Mouse (Mus musculus) liver, postnatal 0 days (tissue): ENCODE data around the gene Sema7a.

Experiments
- CTCF ChIP-seq: sonication (generic); IDR thresholded peaks from 2 replicates; pipeline ENCODE4 v1.5.1; 2016; ENCODE audit warnings: antibody characterized with exemption, low read depth
- EP300 ChIP-seq: IDR thresholded peaks from 2 replicates; pipeline ENCODE4 v1.6.1; 2016; ENCODE audit warnings: antibody characterized with exemption, low read depth, mild to moderate bottlenecking

- no peak for TF ChIP-seq CTCF
- TF ChIP-seq EP300: no peak
Measured at GRCm38 (mm10) chr9:57955764-57956163, 15.9 kb downstream of the Sema7a start.
